Mouse (Mus musculus) myocyte (in vitro differentiated cells): ENCODE measurements around the gene Fndc3c1. TPM values are rescaled to one million over a fixed set of nuclear protein-coding genes. Genes with fewer than 3 reads are reported as not detected.
"Not testable (repeated sequence)": the region's sequence is repeated elsewhere in the genome, so short reads cannot be mapped to it uniquely, and the experiment has no call there.

Experiments
- H3K27me3 ChIP-seq: one replicate; pipeline ENCODE4 v1.6.1; 2011; ENCODE audit not compliant: control insufficient read depth, insufficient read depth, insufficient read length
- H3K36me3 ChIP-seq: one replicate; pipeline ENCODE4 v1.6.1; 2011; ENCODE audit not compliant: control insufficient read depth, insufficient read depth
- H3K4me2 ChIP-seq: one replicate; pipeline ENCODE4 v1.6.1; 2011; ENCODE audit warnings: low read depth, control low read depth
- H3K4me3 ChIP-seq: one replicate; pipeline ENCODE4 v1.5.1; 2011; ENCODE audit warnings: mild to moderate bottlenecking, control low read depth, moderate library complexity
- H3K79me2 ChIP-seq: one replicate; pipeline ENCODE4 v1.6.1; 2011; ENCODE audit not compliant: control insufficient read depth, insufficient read depth
- H3ac ChIP-seq: one replicate; pipeline ENCODE4 v1.6.1; 2011; ENCODE audit not compliant: control insufficient read depth, insufficient read length
- CEBPB ChIP-seq: IDR thresholded peaks from 2 replicates; pipeline ENCODE4 v1.6.1; 2011; ENCODE audit warnings: mild to moderate bottlenecking, moderate library complexity; ENCODE audit not compliant: poor library complexity, insufficient read depth, severe bottlenecking
- E2F4 ChIP-seq: IDR thresholded peaks from one replicate; pipeline ENCODE4 v1.6.1; 2011; ENCODE audit warnings: mild to moderate bottlenecking, control low read depth, moderate library complexity; ENCODE audit not compliant: insufficient read depth
- MAX ChIP-seq: IDR thresholded peaks from one replicate; pipeline ENCODE4 v1.6.1; 2011; ENCODE audit warnings: low read depth, mild to moderate bottlenecking, control low read depth
- MYOD1 ChIP-seq, 3 experiments: IDR thresholded peaks; one replicate each; pipeline ENCODE4 v1.6.1; 2011; ENCODE audit warnings: control low read depth in 2 of 3, low read depth in 2 of 3, mild to moderate bottlenecking in 2 of 3, moderate library complexity in 1 of 3; ENCODE audit not compliant: insufficient read length in 2 of 3, control insufficient read depth in 1 of 3
- MYOG ChIP-seq, 3 experiments: IDR thresholded peaks; one replicate each; pipeline ENCODE4 v1.6.1; 2011; ENCODE audit warnings: control low read depth in 2 of 3, low read depth in 2 of 3, mild to moderate bottlenecking in 2 of 3; ENCODE audit not compliant: insufficient read length in 2 of 3, control insufficient read depth in 1 of 3, insufficient read depth in 1 of 3
- POLR2A ChIP-seq: IDR thresholded peaks from one replicate; pipeline ENCODE4 v1.6.1; 2011; ENCODE audit warnings: low read depth, mild to moderate bottlenecking, control low read depth, moderate library complexity; ENCODE audit not compliant: insufficient read length
- POLR2AphosphoS2 ChIP-seq: IDR thresholded peaks from one replicate; pipeline ENCODE4 v1.6.1; 2011; ENCODE audit warnings: low read depth, control low read depth; ENCODE audit not compliant: insufficient read length
- REST ChIP-seq: IDR thresholded peaks from one replicate; pipeline ENCODE4 v1.6.1; 2011; ENCODE audit warnings: mild to moderate bottlenecking, control low read depth, moderate library complexity; ENCODE audit not compliant: insufficient read depth, insufficient read length
- SRF ChIP-seq: IDR thresholded peaks from one replicate; pipeline ENCODE4 v1.6.1; 2011; ENCODE audit warnings: low read depth; ENCODE audit not compliant: control insufficient read depth, insufficient read length
- TCF12 ChIP-seq: IDR thresholded peaks from one replicate; pipeline ENCODE4 v1.6.1; 2011; ENCODE audit warnings: mild to moderate bottlenecking, control low read depth; ENCODE audit not compliant: poor library complexity, insufficient read depth, severe bottlenecking
- TCF3 ChIP-seq: IDR thresholded peaks from one replicate; pipeline ENCODE4 v1.6.1; 2011; ENCODE audit warnings: low read depth, control low read depth; ENCODE audit not compliant: insufficient read length
- USF1 ChIP-seq: IDR thresholded peaks from one replicate; pipeline ENCODE4 v1.6.1; 2011; ENCODE audit warnings: low read depth, mild to moderate bottlenecking, control low read depth, moderate library complexity
- polyA plus RNA-seq: library from polyadenylated mRNA; unstranded; fragments of >200 nt; fragmentation: generic; extraction: Trizol; gene quantifications from one replicate; pipeline ENCODE4 v1.2.1, GENCODE M21; 2012; ENCODE audit warnings: missing spikeins

Gene Fndc3c1
- not detected for polyA plus RNA-seq

GRCm38 (mm10) chrX:106485101-106485651 lies at the start of gene Fndc3c1:
TSS of gene Fndc3c1 (minus strand) at chrX:106485401.
- H3ac ChIP-seq = no peak within 1 kb of the TSS
- no peaks in the 10 kb centered on the region for H3K36me3 ChIP-seq
- no peaks in the 10 kb centered on the region for H3K27me3 ChIP-seq
- no peak within 1 kb of the TSS for H3K4me3 ChIP-seq
- H3K79me2 ChIP-seq = no peaks in the 10 kb centered on the region
- no peak within 1 kb of the TSS for H3K4me2 ChIP-seq
- TF ChIP-seq MYOD1 (IDR thresholded peaks at IDR 0.05; ENCODE audit: control insufficient read depth in 1 of 3, insufficient read length in 2 of 3, low read depth in 2 of 3) = no peak
- TF ChIP-seq CEBPB = no peak
- no peak for TF ChIP-seq POLR2A
- TF ChIP-seq SRF = no peak
- no peak for TF ChIP-seq USF1
- no peak for TF ChIP-seq E2F4
- no peak for TF ChIP-seq MYOG (IDR thresholded peaks at IDR 0.05; ENCODE audit: control insufficient read depth in 1 of 3, insufficient read depth in 1 of 3, insufficient read length in 2 of 3, low read depth in 2 of 3)
- TF ChIP-seq TCF3 = no peak
- no peak for TF ChIP-seq MAX
- TF ChIP-seq POLR2AphosphoS2 = no peak
- TF ChIP-seq REST = no peak
- TF ChIP-seq TCF12 = no peak

- Histone ChIP-seq H3K79me2 (no peaks in the 10 kb centered on the region), H3ac (no peak overlapping the region), H3K27me3 (no peaks in the 10 kb centered on the region), H3K4me3 (no peak overlapping the region), H3K4me2 (no peak overlapping the region), H3K36me3 (no peaks in the 10 kb centered on the region)
- TF ChIP-seq CEBPB (no peak), MAX (no peak), REST (no peak), USF1 (no peak), E2F4 (no peak), POLR2AphosphoS2 (no peak), TCF3 (no peak), SRF (no peak), TCF12 (no peak), MYOD1 (IDR thresholded peaks at IDR 0.05; ENCODE audit: control insufficient read depth in 1 of 3, insufficient read length in 2 of 3, low read depth in 2 of 3) (no peak)
Observed at GRCm38 (mm10) chrX:106486451-106486850, 1.2 kb upstream of the Fndc3c1 start.

GRCm38 (mm10) chrX:106485671-106486070 lies 470 bp upstream of the Fndc3c1 start:
- H3ac ChIP-seq = no peak overlapping the region
- H3K4me2 ChIP-seq = no peak overlapping the region
- no peaks in the 10 kb centered on the region for H3K27me3 ChIP-seq
- no peaks in the 10 kb centered on the region for H3K79me2 ChIP-seq
- TF ChIP-seq CEBPB = no peak
- TF ChIP-seq TCF3 = no peak
- TF ChIP-seq E2F4 = no peak
- TF ChIP-seq SRF = no peak
- TF ChIP-seq POLR2A = no peak
- TF ChIP-seq MAX = no peak
- TF ChIP-seq TCF12 = no peak
- TF ChIP-seq POLR2AphosphoS2 = no peak
- no peak for TF ChIP-seq USF1
- TF ChIP-seq REST = no peak
- TF ChIP-seq MYOD1 (IDR thresholded peaks at IDR 0.05; ENCODE audit: control insufficient read depth in 1 of 3, insufficient read length in 2 of 3, low read depth in 2 of 3) = no peak
- TF ChIP-seq MYOG (IDR thresholded peaks at IDR 0.05; ENCODE audit: control insufficient read depth in 1 of 3, insufficient read depth in 1 of 3, insufficient read length in 2 of 3, low read depth in 2 of 3) = no peak
- no peaks in the 10 kb centered on the region for H3K36me3 ChIP-seq
- H3K4me3 ChIP-seq = no peak overlapping the region

GRCm38 (mm10) chrX:106479891-106480290 lies 5.3 kb downstream of the Fndc3c1 start:
- H3ac ChIP-seq, H3K79me2 ChIP-seq, H3K27me3 ChIP-seq, H3K36me3 ChIP-seq, H3K4me2 ChIP-seq, H3K4me3 ChIP-seq: not testable (repeated sequence)

- TF ChIP-seq POLR2AphosphoS2 = no peak
- no peak for TF ChIP-seq SRF
- TF ChIP-seq REST = no peak
- TF ChIP-seq TCF12 = no peak
- no peak for TF ChIP-seq TCF3
- TF ChIP-seq USF1 = no peak
- no peak for TF ChIP-seq MYOG (IDR thresholded peaks at IDR 0.05; ENCODE audit: control insufficient read depth in 1 of 3, insufficient read depth in 1 of 3, insufficient read length in 2 of 3, low read depth in 2 of 3)
- TF ChIP-seq E2F4 = no peak
- no peak for TF ChIP-seq CEBPB
- TF ChIP-seq POLR2A = no peak
- no peak for TF ChIP-seq MYOD1 (IDR thresholded peaks at IDR 0.05; ENCODE audit: control insufficient read depth in 1 of 3, insufficient read length in 2 of 3, low read depth in 2 of 3)
- TF ChIP-seq MAX = no peak
- Histone ChIP-seq H3K36me3 (no peaks in the 10 kb centered on the region), H3K79me2 (no peaks in the 10 kb centered on the region), H3K4me3 (no peak overlapping the region), H3K4me2 (no peak overlapping the region), H3ac (no peak overlapping the region), H3K27me3 (no peaks in the 10 kb centered on the region)
Observed at GRCm38 (mm10) chrX:106385304-106385703, 99.9 kb downstream of the Fndc3c1 start.
